Mouse (Mus musculus): ENCODE data around the gene Gm49398.
A peak's percentile ranks its signal among the peaks of the same experiment; 100 is the strongest.

GRCm38 (mm10) chr13:61241076-61241947 is 47.3 kb downstream of the Gm49398 start:
- peak; percentile 73 for TF ChIP-seq CTCF (IDR thresholded peaks at IDR 0.05; ENCODE audit: insufficient read depth, low read length)
- no peak for TF ChIP-seq POLR2A (IDR thresholded peaks at IDR 0.05; ENCODE audit: borderline replicate concordance, extremely low read depth, low read depth, low read length)
